Mouse (Mus musculus) liver, postnatal 0 days (tissue): Measurements from ENCODE around the gene Grk6. TPM values are rescaled to one million over a fixed set of nuclear protein-coding genes. Genes with fewer than 3 reads are reported as not detected.

Source experiments
- ATAC-seq: fragments of 200-750 bp; cut with Nextera tagmentation; 2 replicates; pipeline ENCODE4 v1.8.0; 2017; ENCODE audit warnings: mild to moderate bottlenecking, moderate library complexity
- DNase-seq: peaks from one replicate; pipeline ENCODE4 v3.0.0-alpha.2; 2016
- H3K27ac ChIP-seq: fragments of 300-500 bp; sonication (generic); 2 replicates; pipeline ENCODE4 v1.5.1; 2014; ENCODE audit warnings: antibody characterized with exemption, moderate library complexity, mild to moderate bottlenecking, low read depth
- H3K27me3 ChIP-seq: fragments of 300-500 bp; sonication (generic); 2 replicates; pipeline ENCODE4 v1.6.1; 2014; ENCODE audit warnings: low read length, control low read depth, mixed read lengths; ENCODE audit not compliant: insufficient read depth
- H3K36me3 ChIP-seq: fragments of 300-500 bp; sonication (generic); replicated peaks from 2 replicates; pipeline ENCODE4 v1.6.1; 2014; ENCODE audit warnings: mild to moderate bottlenecking, control low read depth, low read length, moderate library complexity, mixed read lengths; ENCODE audit not compliant: insufficient read depth
- H3K4me1 ChIP-seq: fragments of 300-500 bp; sonication (generic); 2 replicates; pipeline ENCODE4 v1.6.1; 2014; ENCODE audit warnings: antibody characterized with exemption, mild to moderate bottlenecking, control low read depth; ENCODE audit not compliant: insufficient read depth
- H3K4me2 ChIP-seq: fragments of 300-500 bp; sonication (generic); 2 replicates; pipeline ENCODE4 v1.6.1; 2014; ENCODE audit warnings: low read depth, mild to moderate bottlenecking, low read length, moderate library complexity, mixed read lengths
- H3K4me3 ChIP-seq: fragments of 300-500 bp; sonication (generic); 2 replicates; pipeline ENCODE4 v1.5.1; 2014; ENCODE audit warnings: low read depth, low read length
- H3K9ac ChIP-seq: fragments of 300-500 bp; sonication (generic); replicated peaks from 2 replicates; pipeline ENCODE4 v1.6.1; 2014; ENCODE audit warnings: mild to moderate bottlenecking, moderate library complexity
- H3K9me3 ChIP-seq: fragments of 300-500 bp; sonication (generic); 2 replicates; pipeline ENCODE4 v1.6.1; 2016; ENCODE audit warnings: mild to moderate bottlenecking, control low read depth, low read length, mixed read lengths
- CTCF ChIP-seq: sonication (generic); IDR thresholded peaks from 2 replicates; pipeline ENCODE4 v1.5.1; 2016; ENCODE audit warnings: antibody characterized with exemption, low read depth
- EP300 ChIP-seq: IDR thresholded peaks from 2 replicates; pipeline ENCODE4 v1.6.1; 2016; ENCODE audit warnings: antibody characterized with exemption, low read depth, mild to moderate bottlenecking
- WGBS: fragments of 180-500 bp; shearing (Covaris S2); extraction: QIAGEN DNeasy Blood & Tissue Kit; methylation state at CpG from one replicate; pipeline ENCODE4 v1.1.7; 2014; ENCODE audit not compliant: insufficient replicate concordance; 5-methylcytosine and 5-hydroxymethylcytosine counted together
- polyA plus RNA-seq: library from polyadenylated mRNA; unstranded; fragments of >200 nt; fragmentation: Nextera tagmentation; extraction: Ambion mirVana; gene quantifications from 2 replicates; pipeline ENCODE4 v1.2.1, GENCODE M21; 2015

Grk6 gene
- polyA plus RNA-seq, 1 experiment from 2014 or later, result 16.7 TPM

DNA sequence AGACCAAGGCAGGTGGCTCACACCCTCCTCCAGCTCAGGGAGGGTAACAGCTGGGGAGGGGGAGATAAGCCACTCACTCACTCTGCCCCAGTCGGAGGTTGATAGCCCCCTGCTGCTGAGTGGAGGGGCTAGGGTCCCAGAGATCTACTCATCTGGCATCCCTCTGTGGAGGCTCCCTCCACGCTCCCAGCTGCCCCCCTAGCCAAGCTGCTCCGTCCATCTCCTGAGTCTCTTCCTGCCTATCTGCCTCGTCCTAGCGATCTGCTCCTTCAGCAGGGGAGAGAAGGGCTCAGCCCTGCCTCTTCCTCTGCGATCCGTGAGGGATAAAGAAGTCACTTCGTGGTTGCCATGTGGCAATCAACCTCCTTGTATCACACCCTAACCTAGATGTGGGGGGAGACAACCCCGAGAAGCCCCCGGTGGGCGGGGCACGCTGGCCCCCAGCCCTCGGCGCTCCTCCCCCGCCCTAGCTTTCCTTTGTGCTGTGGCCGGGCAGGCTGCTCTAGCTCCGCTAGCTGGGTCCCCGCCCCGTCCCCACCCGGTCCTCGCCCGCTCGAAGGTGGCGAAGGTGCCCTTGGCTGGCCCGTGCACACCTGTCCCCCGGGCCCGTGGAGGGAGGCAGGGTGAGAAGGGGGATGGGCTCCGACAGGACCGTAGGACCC lies 42.2 kb downstream of the Grk6 start:
- TF ChIP-seq CTCF (no peak), EP300 (no peak)
- peaks cover 7% of the 10 kb centered on the region for H3K4me1 ChIP-seq
- H3K27ac ChIP-seq, result peak overlapping the region; percentile 51; the same call in 1 of the 2 replicates
- H3K9me3 ChIP-seq, result no peaks in the 10 kb centered on the region
- peak overlapping the region; percentile 56 for H3K4me3 ChIP-seq
- WGBS, result 7% methylated on average over 29 of the region's 29 CpGs
- H3K36me3 ChIP-seq, result no peaks in the 10 kb centered on the region
- ATAC-seq, result peak; percentile 33
- H3K9ac ChIP-seq, result peak overlapping the region; percentile 64
- peaks cover 46% of the 10 kb centered on the region for H3K27me3 ChIP-seq
- no peak for DNase-seq
- peak overlapping the region; percentile 81 for H3K4me2 ChIP-seq

GRCm38 (mm10) chr13:55487578-55488498 lies 43.0 kb downstream of the Grk6 start, which contains the start of gene Dbn1:
Gene Dbn1, minus strand, starts transcription at chr13:55488111.
- WGBS, result 3% methylated on average over 27 of the region's 83 CpGs
- Histone ChIP-seq H3K4me3 (peak within 1 kb of the TSS; percentile 56), H3K27me3 (peaks cover 46% of the 10 kb centered on the region), H3K36me3 (no peaks in the 10 kb centered on the region), H3K27ac (peak within 1 kb of the TSS; percentile 51), H3K4me1 (peaks cover 7% of the 10 kb centered on the region), H3K9ac (peak within 1 kb of the TSS; percentile 64), H3K4me2 (peak within 1 kb of the TSS; percentile 81), H3K9me3 (no peaks in the 10 kb centered on the region)
- DNase-seq, result peak; percentile 38
- peak; percentile 47 for ATAC-seq
- TF ChIP-seq CTCF (no peak), EP300 (no peak)

GRCm38 (mm10) chr13:55494257-55494656 lies 49.4 kb downstream of the Grk6 start:
- no peak for TF ChIP-seq CTCF
- TF ChIP-seq EP300, result no peak
- Histone ChIP-seq H3K4me3 (no peak overlapping the region), H3K27ac (no peak overlapping the region), H3K9me3 (no peaks in the 10 kb centered on the region), H3K9ac (no peak overlapping the region), H3K27me3 (peaks cover 14% of the 10 kb centered on the region; the same call in 1 of the 2 replicates), H3K36me3 (peaks cover 10% of the 10 kb centered on the region; the same call in 1 of the 2 replicates), H3K4me1 (peaks cover 4% of the 10 kb centered on the region; the same call in 1 of the 2 replicates), H3K4me2 (no peak overlapping the region)
- no peak for ATAC-seq
- no peak for DNase-seq
- 36% methylated on average over 2 of the region's 2 CpGs for WGBS

DNA sequence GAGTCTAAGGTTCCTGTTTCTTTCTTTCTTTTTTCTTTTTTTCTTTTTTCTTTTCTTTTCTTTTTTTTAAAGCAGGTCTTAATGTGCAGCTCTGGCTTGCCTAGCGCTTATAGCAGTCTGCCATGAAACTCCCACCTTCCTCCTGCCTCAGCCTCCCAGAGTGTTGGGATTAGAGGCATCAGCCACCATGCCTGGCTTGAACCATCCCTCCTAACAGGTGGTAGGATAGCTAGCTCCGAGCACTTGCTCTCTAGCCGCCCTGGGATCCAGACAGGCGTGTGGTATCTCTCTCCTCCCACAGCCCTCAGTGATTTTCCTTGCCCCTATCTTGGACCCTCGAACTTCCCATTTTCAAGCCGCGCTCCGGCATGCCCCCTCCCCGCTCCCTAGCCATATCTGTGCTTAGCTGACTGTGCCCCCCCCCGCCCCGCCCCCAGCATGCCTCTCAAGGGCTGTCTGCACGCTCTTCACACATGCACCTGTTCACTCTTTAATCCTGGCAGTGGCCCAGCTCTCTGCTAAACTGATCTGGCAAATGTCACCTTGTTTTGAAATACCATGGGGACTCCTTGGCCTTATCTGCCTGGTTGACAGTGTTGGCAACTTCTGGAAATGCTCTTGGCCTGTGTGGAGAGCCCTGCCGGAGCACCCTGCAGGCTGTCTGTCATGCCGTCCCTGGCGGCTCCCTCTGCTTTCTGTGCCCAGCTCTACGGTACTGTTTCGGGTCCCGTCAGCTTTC lies 50.2 kb downstream of the Grk6 start:
- ATAC-seq, result peak; percentile 90
- peak; percentile 69 for DNase-seq
- Histone ChIP-seq H3K9me3 (no peaks in the 10 kb centered on the region), H3K27ac (no peak overlapping the region), H3K36me3 (peaks cover 10% of the 10 kb centered on the region; the same call in 1 of the 2 replicates), H3K4me2 (no peak overlapping the region), H3K4me3 (no peak overlapping the region), H3K27me3 (peaks cover 14% of the 10 kb centered on the region; the same call in 1 of the 2 replicates), H3K9ac (no peak overlapping the region), H3K4me1 (peaks cover 4% of the 10 kb centered on the region; the same call in 1 of the 2 replicates)
- WGBS, result 15% methylated on average over 18 of the region's 18 CpGs
- no peak for TF ChIP-seq EP300
- TF ChIP-seq CTCF, result no peak

DNA sequence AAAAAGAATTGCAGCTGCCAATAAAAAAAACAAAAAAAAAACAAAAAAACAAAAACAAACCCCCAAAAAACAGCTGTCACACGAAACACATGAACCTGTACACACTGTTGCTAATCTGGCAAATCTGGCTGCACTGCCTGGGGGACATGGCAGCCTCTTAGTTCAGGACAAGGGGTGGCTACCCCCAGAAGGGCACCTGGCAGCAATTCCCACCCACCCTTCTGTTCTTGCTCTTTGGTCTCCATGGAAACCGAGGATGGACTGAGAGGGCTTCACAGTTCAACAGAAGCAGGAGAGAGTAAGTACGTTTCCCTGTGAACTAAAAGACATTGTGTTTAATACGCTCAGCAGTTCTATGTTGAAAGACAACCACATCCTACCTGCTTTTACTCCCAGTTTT lies 50.8 kb downstream of the Grk6 start:
- Histone ChIP-seq H3K4me3 (no peak overlapping the region), H3K9me3 (no peaks in the 10 kb centered on the region), H3K27ac (no peak overlapping the region), H3K36me3 (peaks cover 10% of the 10 kb centered on the region; the same call in 1 of the 2 replicates), H3K4me2 (no peak overlapping the region), H3K4me1 (peaks cover 4% of the 10 kb centered on the region; the same call in 1 of the 2 replicates), H3K9ac (no peak overlapping the region), H3K27me3 (peaks cover 14% of the 10 kb centered on the region; the same call in 1 of the 2 replicates)
- DNase-seq (no peak), ATAC-seq (no peak)
- TF ChIP-seq CTCF, result no peak
- TF ChIP-seq EP300, result no peak
- WGBS, result 69% methylated on average over 4 of the region's 4 CpGs
